Mouse (Mus musculus): ENCODE results near the gene Abca8b. TPM values are rescaled to one million over a fixed set of nuclear protein-coding genes. Genes with fewer than 3 reads are reported as not detected.

Abca8b gene
- polyA plus RNA-seq (2014; fragmentation: Illumina TruSeq; extraction: RNeasy Lipid Tissue Mini Kit (QIAGEN cat#74804); ENCODE audit: low read depth, low replicate concordance), result 7.2 TPM

DNA sequence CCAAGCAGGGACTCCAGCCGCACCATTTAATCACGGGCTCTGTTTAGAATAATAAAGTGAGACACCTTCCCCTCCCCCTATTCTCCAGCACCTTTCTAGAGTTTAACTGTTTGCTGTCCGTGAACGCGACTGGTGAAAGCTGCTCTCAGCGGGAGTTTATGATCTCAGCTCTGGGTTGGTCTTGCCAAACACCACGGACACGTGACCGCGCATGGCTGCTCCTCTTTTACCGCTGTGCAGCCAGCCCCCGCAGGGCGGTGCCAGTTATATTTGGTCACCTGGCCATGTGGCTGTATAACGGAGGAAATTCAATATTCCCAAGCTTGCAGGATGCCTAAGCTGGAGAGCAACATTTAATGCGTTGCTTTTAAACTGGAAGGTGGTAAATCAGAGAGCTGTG, at the start of gene Abca8b:
Gene Abca8b (minus strand): TSS at position 222 of the 400 bp plus-strand sequence.

Other genes with a start within 250 kb of the Abca8b start
- gene 1700012B07Rik, start 167.8 kb downstream of the Abca8b start, polyA plus RNA-seq (2014; fragmentation: Illumina TruSeq; extraction: RNeasy Lipid Tissue Mini Kit (QIAGEN cat#74804); ENCODE audit: low read depth, low replicate concordance), result not detected
- 20.4 TPM for gene Abca8a, start 100.1 kb upstream of the Abca8b start, polyA plus RNA-seq (2014; fragmentation: Illumina TruSeq; extraction: RNeasy Lipid Tissue Mini Kit (QIAGEN cat#74804); ENCODE audit: low read depth, low replicate concordance)
- 9.5 TPM for gene Abca9, start 172.4 kb upstream of the Abca8b start, polyA plus RNA-seq (2014; fragmentation: Illumina TruSeq; extraction: RNeasy Lipid Tissue Mini Kit (QIAGEN cat#74804); ENCODE audit: low read depth, low replicate concordance)

Data from sigmoid colon, adult 10 weeks (tissue).